Mouse (Mus musculus): ENCODE data around the gene Il3ra. TPM values are rescaled to one million over a fixed set of nuclear protein-coding genes. Genes with fewer than 3 reads are reported as not detected.

Il3ra gene
- total RNA-seq, 2 experiments from 2014 or later = 8.1 to 48.3 TPM

DNA sequence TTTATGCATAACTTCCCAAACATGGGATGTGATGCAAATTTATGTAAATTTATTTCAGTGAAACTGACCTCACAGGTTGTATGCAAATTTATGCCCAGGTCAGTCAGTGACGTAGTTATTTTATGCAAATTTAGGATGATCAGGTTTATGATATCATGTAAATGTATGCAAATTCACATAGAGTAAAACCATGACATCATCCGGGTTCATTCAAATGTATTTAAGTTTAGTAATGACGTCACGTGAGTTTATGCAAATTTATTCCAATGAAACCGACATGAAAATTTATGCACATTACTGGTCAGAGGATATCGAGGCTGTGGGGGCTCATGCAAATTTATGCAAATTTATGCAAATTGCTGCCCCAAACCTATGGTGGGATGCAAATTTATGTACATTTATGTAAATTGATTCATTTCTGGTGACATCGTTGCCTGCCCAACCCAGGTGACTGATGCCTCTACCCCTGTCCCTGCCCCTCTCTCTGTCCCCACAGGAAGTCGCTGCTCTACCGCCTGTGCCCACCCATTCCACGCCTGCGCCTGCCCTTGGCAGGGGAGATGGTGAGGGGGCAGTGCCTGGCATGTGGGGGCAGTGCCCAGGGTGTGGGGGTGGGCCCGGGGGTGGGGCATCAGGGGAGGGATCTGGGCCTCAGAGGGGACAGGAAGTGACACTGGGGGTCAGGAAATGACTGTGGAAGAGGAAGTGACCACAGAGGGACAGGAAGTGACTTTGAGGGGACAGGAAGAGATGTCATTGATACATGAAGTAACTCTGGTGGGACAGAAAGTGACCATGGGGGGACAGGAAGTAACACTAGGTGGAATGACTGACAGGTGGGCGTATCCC, 8.7 kb downstream of the Il3ra start:
- ATAC-seq (replicated peaks; ENCODE audit: poor library complexity) = no peak

DNA sequence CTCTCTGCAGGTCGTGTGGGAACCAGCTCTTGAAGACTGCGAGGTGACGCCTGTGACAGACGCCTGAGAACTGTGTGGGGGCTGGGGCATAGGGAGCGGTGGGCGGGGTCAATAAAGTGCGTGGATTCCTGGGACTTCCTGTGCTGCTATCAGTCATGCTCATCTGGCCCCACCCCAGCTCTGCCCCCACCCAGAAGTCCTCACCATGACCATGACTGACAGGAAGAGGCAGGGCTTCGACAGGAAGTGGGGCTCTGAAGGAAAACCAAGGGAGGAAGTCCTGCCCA, 9.2 kb downstream of the Il3ra start:
- ATAC-seq (replicated peaks; ENCODE audit: poor library complexity) = no peak

DNA sequence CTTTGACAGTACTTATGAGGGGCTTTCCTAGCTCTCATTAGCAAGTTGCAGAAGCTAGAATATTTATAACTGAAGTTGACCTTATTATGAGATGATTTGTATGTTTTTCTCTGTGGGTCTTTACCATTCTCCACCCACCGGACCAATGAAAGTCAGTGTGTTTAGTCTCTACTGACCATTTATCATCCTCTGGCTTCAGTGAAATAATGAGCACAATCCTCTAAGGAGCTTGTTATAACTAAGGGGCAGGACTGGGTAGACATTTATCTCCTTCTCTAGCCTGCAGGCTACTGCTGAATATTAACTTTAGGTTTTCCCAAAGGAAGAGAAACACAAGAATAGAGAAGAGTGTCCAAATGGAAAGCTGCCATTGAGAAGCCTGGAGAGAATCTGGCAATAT, 49.5 kb downstream of the Il3ra start:
- no peak for ATAC-seq (replicated peaks; ENCODE audit: poor library complexity)

DNA sequence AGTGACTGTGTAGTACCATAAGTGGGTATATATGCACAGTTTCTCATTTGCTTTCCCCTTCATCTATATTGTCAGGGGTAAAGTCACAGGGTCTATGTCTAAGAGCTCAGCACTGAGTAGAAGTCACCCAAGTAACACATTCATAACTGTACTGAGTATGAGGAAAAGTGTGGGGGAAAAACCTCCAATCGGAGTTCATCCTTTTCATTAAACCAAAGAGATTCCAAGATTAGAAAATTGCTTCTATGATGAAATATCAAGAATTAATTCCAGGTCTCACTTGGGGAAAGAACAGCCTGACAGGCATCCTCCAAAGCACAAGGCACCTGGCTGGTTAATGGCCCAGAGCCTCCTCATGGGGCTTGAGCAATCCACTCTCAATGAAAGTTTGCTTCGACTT, 54.9 kb downstream of the Il3ra start, which contains the start of gene Olfr721-ps1:
Olfr721-ps1 (plus strand) TSS at position 301 of the 400 bp plus-strand sequence.
- ATAC-seq (replicated peaks; ENCODE audit: poor library complexity) = no peak

Other genes with a start within 250 kb of the Il3ra start
- gene Psmd6, start 225.3 kb upstream of the Il3ra start, total RNA-seq (2015) = 181 and 210 TPM in 2 replicates
- gene Psmd6, start 225.3 kb upstream of the Il3ra start, total RNA-seq (2017) = 215 and 237 TPM in 2 replicates
- not detected in 2 replicates for gene Olfr720, start 159.4 kb upstream of the Il3ra start, total RNA-seq (2015)
- not detected in 2 replicates for gene Olfr720, start 159.4 kb upstream of the Il3ra start, total RNA-seq (2017)
- not detected in 2 replicates for gene Olfr31, start 23.4 kb upstream of the Il3ra start, total RNA-seq (2015)
- gene Olfr31, start 23.4 kb upstream of the Il3ra start, total RNA-seq (2017) = not detected in 2 replicates
- gene Olfr721-ps1, start 55.0 kb downstream of the Il3ra start, total RNA-seq (2015) = not detected in 2 replicates
- not detected in 2 replicates for gene Olfr721-ps1, start 55.0 kb downstream of the Il3ra start, total RNA-seq (2017)